Mouse (Mus musculus) left cerebral cortex, postnatal 25 days (tissue): ENCODE data around the gene Atp5g1. TPM values are rescaled to one million over a fixed set of nuclear protein-coding genes. Genes with fewer than 3 reads are reported as not detected.

ENCODE experiments used
- DNase-seq, 2 experiments: peaks; one replicate each; pipeline ENCODE4 v3.0.0; 2022; ENCODE audit warnings: low spot score in 2 of 2, mixed read lengths in 1 of 2
- intact Hi-C: fragments of 180-260 bp; cut with DNase I; formaldehyde crosslinking; loops from one replicate; pipeline ENCODE4 v1.15.1; 2025
- total RNA-seq, 2 experiments: library from RNA; stranded (reverse); gene quantifications; 2 replicates each; pipeline ENCODE4 v1.2.3; 2021

The Atp5g1 gene
- total RNA-seq, 2 experiments from 2014 or later = 435 to 483 TPM

DNA sequence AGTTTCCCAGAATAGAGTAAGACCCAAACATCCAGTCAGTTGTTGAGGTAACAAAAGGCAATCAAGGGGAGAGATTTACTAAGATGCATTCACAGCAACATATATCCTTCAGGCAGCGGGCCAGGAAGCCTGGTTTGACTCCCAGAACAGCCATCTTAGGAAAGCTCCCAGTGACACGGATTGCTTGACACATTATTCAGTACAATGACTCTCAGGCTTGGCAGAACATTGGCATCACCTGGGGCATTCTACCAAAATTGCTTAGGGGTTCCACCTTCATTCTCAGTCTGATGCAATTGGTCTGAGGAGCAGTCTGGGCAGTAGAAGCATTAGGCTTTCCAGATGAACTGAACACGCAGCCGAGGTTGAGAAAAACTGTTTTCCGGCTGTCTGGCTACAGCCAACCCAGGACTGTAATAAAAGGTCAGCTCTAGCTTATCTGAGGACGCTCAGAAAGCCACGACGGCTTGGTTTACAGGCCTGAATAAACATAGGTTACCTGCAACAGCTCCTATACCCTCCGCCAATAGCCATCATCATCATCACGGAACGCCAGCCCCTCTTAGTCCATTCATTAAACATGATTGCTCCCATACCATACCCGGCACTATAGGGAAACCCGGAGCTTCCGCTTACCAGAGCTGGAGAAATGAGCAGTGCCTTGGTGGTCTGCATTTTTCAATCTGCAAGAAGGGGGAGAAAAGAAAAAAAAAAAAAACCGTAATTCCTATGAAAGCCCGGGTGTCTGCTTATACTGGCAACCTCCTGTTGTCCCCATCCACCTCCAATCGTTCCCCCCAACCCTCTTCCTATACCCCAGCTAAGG is 906 bp downstream of the Atp5g1 start:
- DNase-seq = peak; percentile 25 to 43
- intact Hi-C loops = loop anchor here (1.0 to 10.0 kb wide), 3 partner anchors 9 to 700 kb away; partner anchors contain the start of genes Snx11 and Ube2z

DNA sequence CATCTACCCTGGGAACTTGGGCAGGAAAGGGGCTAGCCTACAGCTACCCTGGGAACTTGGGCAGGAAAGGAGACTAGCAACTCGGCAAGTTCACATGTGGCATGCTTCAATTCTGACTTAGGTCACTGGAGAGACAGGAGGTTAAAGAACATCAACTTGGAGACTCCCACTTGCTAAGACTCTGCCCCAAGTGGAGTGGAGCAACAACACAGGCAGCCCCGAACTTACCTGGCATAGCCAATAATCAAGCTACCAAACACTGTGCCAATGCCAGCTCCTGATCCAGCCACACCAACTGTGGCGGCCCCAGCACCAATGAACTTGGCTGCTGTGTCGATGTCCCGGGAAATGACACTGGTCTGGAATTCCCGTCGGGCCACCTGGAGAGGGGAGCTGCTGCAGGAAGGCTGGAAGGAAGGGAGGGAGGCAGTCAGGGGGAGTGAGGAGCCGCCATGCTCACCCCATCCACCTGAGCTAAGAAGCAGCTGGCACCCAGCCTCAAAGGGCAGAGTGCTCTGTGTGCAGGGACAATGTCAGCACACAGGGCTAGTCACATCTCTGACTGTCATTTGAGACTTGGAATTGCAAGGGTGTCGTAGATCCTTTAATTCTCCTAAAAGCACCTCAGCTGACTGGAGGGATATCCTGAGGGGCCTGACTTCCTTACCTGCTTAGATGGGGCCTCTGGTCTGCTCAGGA is 2.0 kb downstream of the Atp5g1 start:
- intact Hi-C loops = loop anchor here (10.0 kb wide), 1 partner anchor 701 kb away; the partner anchor contains the start of gene Snx11
- no peak for DNase-seq

DNA sequence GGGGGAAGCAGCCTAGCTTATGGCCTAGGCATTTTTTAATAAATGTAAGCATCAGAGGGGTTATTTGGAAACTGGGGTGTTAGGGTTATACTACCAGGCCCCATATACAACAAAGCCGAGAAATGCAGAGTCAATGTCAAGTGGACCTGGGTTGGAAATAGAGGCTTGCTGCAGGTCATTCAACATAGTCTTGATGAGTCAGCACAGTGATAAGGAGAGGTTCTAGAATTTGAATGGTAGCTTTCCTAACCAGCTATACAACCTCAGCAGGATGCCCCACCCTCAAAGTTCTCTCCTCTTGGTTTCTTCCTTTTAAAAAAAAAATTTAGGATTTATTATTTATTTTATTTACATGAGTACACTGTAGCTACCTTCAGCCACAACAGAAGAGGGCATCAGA is 4.5 kb downstream of the Atp5g1 start:
- intact Hi-C loops = loop anchor here (10.0 kb wide), 1 partner anchor 704 kb away; the partner anchor contains the start of gene Snx11
- DNase-seq = no peak

DNA sequence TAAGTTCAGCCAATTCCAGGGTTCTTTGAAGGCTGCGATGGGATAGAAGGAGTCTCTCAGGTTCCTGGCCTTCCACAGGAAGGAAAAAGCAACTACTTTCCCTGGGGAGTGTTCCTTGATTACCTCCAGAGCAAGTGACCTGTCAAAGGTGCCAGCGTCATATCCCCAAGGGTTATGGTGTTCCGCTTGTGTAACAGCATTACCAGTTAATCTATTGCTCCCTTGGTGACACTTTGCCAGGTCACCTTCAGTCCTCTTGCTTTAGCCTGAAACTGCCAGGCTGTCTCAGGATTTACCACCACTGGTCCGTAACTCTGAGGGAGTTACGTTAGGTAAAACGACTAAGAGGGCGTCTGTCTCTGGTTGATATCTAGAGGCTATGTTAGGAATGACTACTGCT is 5.1 kb downstream of the Atp5g1 start:
- intact Hi-C loops = loop anchor here (10.0 kb wide), 1 partner anchor 704 kb away; the partner anchor contains the start of gene Snx11
- no peak for DNase-seq

DNA sequence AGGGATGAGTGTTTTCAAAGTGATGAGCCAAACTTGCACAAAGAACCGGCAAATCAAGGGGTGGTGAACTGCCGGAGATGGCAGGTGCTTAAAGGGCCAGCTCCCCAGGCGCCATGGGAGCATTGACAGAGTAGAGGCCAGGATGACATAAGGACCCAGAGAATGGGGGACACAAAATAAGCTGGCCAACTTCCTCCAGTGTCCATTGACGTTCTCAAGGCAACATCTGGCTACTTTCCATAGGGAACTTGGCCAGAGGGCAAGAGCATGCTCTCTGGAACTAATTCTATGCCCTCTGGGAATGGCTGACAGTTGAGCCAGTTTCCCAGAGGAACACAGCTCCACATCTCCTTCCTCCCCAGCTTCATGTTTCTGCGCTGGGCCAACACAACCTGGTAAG is 7.2 kb downstream of the Atp5g1 start:
- DNase-seq = no peak
- intact Hi-C loops = no loop called here

DNA sequence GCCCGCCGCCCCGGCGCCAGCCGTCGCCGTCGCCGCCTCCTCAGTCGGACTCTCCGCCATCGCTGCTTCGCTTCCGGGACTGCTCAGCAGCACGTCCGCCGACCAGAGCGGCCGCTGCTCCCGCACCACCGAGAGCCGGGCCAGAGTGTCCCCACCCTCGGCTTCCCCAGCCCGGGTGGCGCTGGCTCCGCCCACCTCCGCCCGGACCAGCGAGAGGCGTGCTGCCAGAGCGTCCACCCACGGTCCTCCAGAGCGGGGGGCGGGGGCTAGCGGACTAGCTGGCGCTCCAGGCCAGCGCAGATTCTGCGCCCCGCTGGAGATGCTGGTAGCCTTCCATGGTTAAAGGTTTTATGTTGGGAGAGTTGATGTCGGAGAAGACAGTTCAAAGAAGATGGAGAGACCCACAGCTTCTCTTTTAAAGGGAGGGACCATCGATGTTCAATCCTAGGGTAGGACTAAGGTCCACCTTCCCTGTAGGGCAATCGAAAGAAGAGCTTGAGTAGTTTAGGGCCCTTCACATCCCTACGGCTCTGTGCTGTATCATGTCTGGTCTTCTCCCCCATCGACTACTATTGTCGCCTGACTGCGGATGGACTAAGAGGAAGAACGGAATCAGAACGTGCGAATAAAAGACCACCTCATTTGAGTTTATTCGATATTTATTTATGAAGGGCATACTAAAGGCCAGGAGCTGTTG is 10.1 kb downstream of the Atp5g1 start, which contains the start of gene Ube2z:
Gene Ube2z (minus strand): TSS at position 174 of the 697 bp plus-strand sequence.
- peak; percentile 97 to 98 for DNase-seq

DNA sequence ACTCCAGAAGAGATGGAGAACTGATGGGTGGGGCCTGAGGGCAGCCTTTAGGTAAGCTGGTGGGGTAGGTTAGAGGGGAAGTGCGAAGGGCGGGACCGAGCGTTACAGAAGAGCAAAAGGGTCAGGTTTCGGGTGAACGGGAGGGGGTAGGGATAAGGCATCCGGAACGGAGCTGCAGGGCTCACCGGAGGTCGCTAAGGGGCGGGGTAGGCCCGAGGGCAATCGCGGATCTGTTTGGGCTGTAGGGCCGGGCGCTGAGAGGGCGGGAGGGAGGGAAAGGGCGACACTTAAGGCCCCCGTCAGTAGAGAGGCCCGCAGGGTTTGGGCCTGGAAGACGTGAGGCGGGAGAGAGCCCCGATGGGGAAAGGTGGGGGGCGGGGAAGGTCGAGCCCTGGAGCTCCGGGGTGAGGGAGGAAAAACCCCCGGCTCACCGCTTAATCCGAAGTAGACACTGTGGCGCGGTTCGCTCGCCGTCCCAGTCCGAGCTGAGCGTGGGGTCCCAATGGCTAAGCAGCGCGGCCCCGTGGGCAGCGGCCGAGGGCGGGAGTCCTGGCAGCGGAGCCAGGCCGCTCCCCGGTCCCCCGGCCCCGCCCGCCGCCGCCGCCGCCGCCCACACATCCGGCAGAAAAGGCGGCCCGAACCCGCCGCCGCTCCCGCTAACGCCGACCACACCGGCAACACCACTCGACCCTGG is 10.8 kb downstream of the Atp5g1 start:
- DNase-seq = no peak
- intact Hi-C loops = loop anchor here (1.0 kb wide), 1 partner anchor 11 kb away; the partner anchor contains the start of gene Atp5g1

More for the DNA sequence above, 10.1 kb downstream of the Atp5g1 start, which contains the start of gene Ube2z:
- intact Hi-C loops = loop anchor here (1.0 kb wide), 1 partner anchor 10 kb away; the partner anchor contains the start of gene Atp5g1

DNA sequence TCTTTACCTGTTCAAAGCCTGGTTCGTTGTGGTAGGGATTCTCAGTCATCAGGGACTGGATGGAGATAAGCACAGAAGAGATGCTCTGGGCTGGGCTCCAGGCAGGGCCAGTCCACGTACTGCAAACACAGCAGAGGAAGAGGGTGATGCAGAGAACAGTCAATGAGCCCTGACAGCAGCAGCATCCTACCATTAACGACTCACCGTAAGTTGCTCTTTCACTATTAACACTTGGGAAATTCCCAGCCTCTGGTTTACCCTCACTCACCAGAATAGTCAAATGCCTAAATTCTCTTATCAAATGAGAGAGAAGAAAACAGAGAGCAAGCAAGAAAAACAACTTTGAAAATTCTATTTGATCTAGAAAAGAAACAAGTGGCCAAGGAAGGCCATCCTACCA is 17.2 kb downstream of the Atp5g1 start:
- no peak for DNase-seq
- intact Hi-C loops = no loop called here

DNA sequence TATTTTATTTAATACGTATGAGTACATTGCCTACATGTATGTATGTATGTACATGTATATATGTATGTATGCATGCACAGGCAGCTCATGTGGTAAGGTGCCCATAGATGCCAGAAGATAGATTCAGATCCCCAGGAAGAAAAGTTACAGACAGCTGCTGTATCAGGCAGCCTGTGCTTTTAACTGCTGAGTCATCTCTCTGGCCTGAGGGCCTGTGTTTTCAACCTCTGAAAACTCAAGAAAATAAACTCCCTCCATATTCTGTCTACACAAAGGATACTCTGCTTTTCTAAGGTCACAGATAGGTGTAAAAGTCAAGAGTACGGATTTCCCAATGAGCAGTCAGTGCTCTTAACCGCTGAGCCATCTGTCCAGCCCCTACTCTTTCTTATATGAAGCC is 24.6 kb downstream of the Atp5g1 start:
- DNase-seq = no peak
- intact Hi-C loops = no loop called here

DNA sequence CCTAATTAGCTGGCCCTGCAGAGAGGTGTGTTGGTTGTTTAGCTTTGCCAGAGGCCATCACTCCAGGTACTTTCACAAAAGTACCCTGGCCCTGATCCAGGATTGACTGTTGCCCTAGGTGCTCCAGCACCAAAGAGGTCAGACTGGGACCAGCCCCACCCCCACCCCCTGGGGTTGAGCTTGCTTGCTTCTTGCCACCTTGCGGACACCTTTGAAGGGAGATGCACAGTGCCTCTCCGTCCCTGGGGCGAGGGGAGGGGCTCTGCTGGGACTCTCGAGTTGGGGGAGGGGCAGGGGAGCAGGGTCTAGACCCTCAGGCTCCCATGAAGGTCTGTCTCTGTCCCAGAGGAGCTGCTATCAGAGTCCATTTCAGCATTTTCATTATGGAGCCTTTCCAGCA is 25.5 kb downstream of the Atp5g1 start:
- intact Hi-C loops = no loop called here
- DNase-seq = no peak

DNA sequence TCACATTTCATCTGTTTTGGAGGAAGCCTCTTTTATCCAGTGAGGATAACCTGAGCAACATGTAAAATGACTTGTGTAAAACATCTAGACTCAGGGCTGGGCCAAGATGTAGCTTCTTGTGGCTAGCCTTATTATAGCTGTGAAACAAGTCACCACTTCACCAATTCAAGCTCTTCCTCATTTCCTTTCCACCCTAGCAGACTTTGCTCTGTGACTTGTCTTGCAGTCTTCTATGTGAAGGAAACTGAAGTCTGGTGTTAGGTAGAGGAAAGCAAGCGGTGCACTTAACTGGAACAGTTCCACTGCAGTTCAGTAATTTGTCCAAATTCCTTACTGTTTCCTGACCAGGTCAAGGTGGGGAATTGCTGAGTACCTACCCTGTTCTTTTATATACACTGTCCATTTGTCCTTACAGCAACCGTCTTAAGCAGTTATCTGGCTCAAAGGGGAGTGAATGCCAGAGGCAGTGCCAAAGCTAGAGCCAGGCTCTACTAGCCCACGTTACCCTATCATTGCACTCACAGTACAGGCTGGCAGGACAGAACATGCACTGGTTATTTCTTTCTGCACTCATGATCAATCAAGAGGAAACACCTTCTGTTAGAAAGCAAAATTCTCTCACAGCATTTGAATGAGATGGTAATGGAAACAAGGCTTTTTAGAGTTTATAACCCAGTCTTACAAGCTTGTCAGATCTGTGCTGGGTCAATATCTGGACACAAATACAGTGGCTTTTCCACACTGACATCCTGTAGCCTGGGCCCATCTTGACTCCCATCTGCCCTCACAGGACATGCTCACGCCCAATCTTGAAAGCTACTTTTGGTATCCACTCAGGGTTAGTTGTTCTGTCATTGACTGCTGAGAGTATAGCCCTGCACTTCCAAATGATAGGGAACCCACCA is 27.7 kb downstream of the Atp5g1 start:
- no peak for DNase-seq
- intact Hi-C loops = no loop called here

DNA sequence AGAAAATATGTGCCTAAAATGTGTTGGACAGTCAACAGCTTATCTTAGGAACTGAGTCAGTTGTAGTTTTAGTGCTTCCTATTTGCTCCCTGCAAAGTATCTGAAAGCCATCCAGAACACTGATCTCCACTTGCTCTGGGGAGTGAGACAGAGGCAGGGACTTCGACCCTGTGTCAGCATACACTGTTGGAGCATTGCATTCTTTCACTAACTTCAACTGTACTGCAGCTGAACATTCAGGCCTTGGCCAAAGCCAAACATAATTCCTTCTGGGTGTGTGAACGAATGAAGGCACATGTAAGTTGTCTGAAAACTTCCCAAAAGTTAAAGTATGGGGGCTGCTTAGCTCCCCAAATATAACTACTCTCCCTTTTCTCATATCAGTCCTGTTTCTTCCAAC is 28.7 kb downstream of the Atp5g1 start:
- intact Hi-C loops = no loop called here
- no peak for DNase-seq

DNA sequence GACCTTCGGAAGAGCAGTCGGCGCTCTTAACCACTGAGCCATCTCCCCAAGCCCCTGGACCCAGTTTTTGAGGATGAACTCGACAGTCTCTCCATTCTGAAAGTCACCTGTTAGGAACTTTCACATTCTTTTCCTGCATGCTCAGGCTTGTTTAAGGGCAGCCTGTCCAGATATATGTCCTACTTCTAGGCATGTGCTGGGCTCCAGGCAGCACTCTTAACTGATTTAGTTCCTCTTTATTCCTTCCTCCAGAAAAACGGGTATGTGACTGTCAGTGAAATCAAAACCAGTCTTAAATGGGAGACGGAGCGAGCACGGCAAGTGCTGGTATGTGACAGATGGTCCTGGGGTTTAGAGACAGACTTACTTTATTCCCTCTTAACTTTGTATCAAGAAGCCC is 29.4 kb downstream of the Atp5g1 start:
- intact Hi-C loops = no loop called here
- no peak for DNase-seq

DNA sequence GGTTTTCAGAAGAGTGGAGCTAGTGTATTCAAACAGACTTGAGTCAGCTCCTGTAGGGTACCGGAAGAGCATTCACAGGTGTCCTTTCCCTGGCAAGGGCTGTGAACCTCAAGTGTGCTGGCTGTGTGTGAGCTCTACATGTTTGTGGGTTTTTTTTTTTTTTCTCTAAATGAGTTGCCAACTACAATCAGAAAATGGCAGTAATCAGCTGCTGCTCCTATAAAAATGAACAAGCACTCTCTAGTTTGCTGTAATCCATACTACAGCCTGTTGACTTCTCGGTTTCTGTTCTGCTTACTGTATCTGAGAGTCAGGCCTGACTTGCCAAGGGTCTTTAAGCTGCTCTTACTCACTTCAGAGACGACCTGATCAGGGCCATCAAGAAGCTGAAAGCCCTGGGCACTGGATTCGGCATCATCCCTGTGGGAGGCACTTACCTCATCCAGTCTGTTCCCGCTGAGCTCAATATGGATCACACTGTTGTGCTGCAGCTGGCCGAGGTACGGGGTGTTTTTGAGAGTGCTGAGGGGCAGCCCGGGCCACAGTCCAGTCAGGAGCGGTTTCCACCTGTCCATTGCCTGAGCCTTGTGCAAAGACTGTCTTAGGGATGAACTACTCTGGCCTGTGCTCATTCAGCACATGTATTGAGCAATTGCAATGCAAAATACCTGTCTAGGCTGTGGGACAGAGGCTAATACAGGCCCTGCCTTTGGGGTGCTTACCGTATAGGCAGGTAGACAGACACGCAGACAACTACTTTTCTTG is 30.5 kb downstream of the Atp5g1 start:
- no peak for DNase-seq
- intact Hi-C loops = no loop called here

DNA sequence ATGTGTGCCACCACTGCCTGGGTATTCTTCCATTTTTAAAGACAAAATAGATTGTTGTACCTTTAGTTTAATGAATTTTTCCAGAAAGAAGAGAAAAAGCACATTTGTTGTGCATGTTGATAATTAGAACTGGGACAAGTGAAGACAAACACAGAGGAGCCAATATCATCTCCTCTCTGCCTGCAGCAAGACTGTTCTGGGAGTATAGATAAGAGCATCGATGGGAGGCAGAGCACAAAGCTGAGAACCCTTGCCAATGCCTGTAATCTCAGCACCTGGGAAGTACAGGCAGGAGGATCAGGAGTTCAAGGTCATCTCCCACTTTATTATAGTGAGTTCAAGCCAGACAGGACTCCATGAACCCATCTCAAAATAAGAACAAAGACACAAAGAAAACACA is 36.9 kb downstream of the Atp5g1 start:
- intact Hi-C loops = no loop called here
- DNase-seq = no peak

DNA sequence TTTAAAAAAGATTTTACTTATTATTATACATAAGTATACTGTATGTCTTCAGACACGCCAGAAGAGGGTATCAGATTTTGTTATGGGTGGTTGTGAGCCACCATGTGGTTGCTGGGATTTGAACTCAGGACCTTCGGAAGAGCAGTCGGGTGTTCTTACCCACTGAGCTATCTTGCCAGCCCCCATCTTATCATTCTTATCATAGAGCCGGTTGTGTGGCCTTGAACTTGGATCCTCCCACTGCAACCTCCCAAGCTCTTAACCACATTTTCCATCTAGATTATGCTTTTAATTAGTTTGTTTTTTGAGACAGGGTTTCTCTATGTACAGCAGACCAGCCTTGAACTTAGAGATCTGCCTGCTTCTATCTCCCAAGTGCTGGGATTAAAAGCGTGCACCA is 38.0 kb downstream of the Atp5g1 start:
- DNase-seq = no peak
- intact Hi-C loops = no loop called here

DNA sequence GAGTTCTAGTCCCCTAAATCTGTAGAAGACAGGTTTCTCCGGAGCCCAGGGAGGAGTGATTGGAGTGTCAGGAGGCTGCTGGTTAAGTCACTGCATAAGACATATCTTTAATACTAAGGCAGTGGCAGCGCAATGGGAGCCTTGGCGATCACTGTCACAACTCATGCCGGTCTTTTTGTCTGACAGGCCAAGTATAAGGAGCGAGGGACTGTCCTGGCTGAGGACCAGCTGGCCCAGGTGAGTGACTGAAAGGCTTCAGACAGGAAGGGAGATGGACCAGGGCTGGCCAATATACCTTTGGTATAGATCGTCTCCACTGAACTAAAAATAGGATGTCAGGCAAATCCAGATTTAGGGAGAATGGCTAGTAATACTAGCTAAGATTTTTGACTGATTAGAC is 40.3 kb downstream of the Atp5g1 start:
- DNase-seq = no peak
- intact Hi-C loops = no loop called here

DNA sequence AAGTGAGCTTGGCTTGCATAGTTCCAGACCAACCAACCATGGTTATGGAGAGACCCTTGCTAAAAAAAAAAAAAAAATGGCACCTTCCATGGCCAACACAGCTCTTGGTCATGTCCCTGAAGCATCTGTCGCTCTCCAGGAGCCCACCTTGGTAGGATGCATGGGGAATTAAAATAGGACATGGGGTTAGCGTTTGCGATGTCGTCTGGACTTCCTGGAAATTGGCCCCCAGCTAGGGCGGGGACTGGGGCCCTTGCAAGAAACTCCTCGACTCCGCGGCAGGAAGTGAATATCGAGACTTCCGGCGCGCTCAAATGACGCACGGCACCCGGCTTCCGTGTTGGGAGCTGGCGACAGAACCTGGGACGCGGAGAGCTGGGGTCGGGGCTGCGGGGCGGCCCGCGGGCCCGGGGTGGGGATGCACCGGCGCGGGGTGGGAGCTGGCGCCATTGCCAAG is 40.8 kb downstream of the Atp5g1 start, which contains the start of gene Snf8:
Gene Snf8 (plus strand): TSS at position 290 of the 457 bp plus-strand sequence.
- peak; percentile 96 for DNase-seq
- intact Hi-C loops = loop anchor here (5.0 kb wide), 1 partner anchor 207 kb away; no protein-coding TSS in a partner anchor
